Mouse (Mus musculus) intestine, embryonic 16.5 days (tissue): Measurements from ENCODE around the gene Rgs18. TPM values are rescaled to one million over a fixed set of nuclear protein-coding genes. Genes with fewer than 3 reads are reported as not detected.

ENCODE experiments used
- polyA plus RNA-seq: library from polyadenylated mRNA; unstranded; fragments of >200 nt; fragmentation: Nextera tagmentation; extraction: Ambion mirVana; gene quantifications from 2 replicates; pipeline ENCODE4 v1.2.1, GENCODE M21; 2015

Rgs18 gene
- polyA plus RNA-seq, 1 experiment from 2014 or later, result 0.82 TPM

Other genes starting within 250 kb of the Rgs18 start
- gene Rgs21, start 207.8 kb downstream of the Rgs18 start, polyA plus RNA-seq, result not detected in 2 replicates